Mouse (Mus musculus) CD4-positive helper T cell, adult 2 months (primary cell): ENCODE measurements around the gene Ssh2.

Source experiments
- DNase-seq: peaks from one replicate; pipeline ENCODE4 v3.0.0-alpha.2; 2012; ENCODE audit warnings: low read depth, missing footprints, low spot score

The Ssh2 gene

DNA sequence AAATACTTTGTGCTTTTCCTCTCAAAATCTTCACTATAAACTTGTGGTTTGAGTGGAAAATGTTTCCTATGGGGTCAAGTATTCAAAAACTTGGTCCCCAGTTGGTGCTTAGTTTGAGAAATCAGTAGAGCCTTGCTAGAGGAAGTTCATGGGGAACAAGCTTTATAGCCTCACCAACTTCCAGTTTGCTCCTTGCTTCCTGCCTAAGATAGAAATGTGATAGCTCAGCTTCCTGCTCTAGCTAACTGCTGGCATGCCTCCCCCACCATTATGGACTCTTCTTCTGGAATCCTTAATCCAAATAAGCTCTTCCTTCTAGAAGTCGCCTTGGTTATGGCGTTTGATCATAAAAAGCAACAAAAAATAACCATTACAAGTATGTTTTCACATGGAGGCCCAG, 190.2 kb downstream of the Ssh2 start:
- DNase-seq = no peak

DNA sequence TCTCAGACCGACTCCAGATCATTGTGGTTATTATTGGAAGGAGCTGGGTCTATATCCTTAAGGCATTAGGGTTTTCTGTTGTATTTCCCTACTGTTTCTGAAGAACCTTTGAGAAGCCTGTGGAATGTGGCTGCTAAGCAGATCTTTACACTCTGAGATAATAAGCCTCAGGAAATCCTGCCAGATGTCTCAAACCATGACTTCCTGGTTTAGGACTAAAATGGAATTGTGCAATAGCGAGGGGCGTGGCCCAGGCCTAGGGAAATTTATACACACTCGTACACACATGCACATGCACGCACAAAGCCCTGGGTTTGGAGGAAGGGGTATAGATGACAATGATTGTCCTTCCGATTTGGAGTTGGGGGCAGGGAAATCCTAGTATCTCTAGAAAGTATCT, 193.8 kb downstream of the Ssh2 start:
- no peak for DNase-seq

DNA sequence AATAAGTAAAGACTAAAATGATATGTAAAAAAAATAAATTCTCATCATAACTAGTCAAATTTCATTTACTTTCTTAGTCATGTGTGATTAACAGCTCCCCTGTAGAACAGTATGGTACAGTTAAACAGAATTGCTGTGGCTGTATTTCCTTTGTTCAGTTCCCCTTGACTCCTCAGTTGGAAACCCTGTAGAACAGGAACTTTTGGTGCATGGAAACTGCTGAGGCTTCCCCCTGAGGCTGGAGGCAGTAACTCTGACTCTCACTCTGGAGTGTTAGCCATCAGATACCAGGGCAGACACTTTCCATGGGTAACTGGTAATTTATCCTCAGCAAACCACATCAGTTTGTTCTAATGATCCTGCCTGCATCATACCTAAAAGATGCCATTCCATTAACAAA, 195.2 kb downstream of the Ssh2 start:
- DNase-seq = no peak

DNA sequence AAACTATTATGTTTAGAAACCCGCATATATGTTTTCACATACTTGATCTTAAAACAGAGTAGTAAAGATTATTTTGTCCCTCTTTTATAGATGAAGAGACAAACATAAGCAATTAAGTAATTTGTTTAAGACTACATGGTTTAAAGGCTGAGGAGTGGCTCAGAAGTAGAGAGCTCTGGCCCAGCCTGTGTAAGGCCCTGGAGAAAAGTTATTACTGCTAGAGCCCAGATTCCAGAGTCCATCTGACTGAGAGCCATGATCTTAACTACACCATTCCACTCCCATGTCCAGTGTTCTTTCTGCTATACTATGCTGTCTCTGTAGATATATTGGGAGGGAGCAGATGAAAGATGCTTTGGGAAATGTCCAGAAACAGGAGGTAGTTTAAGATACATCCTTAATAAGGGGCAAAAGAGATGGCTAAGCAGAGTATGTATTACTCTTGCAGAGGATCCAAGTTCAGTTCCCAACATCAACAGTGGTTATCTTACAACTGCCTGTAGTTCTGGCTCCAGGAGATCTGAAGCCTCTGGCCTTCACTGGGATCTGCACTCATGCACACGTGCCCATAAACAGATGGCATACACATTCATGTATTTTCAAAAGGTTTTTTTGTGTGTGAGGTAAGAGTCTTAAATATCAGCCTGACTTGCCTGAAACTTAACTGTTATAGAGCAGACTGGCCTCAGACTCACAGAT, 198.2 kb downstream of the Ssh2 start:
- DNase-seq = no peak

DNA sequence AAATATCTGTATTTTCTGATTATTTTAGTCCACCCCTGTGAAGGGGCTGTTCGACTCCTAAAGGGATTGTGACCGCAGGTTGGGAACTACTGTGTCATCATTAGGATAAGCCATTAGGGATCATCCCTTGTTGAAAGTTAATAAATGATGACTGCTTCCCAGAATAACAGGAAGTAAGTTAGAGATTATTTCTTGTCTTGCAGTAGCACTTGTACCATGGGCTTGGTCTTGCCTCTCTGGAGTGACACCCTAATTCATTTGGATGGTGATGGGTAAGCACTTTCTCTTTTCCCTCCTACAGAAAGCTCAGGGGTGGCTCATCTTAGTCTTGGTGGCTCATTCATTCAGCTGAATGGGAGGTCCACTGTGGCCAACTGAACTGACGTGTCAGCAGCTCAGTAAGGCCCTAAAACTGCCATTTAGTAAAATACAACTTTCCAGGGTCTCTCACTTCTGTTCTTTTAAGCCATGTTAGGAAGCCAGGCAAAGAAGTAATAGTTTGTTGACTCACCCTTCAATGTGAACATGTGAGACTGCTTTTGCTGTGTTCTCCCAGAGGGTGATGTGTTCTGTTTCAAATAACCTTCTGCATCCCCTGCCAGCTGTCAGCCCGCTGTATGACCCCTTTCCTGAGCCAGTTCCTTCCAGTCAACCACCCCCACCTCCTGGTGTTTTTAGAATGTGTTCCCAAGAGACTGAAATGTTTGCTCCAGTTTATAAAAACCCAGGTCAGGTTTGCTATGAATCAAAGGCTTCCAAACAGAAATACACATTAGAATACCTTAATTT, 200.3 kb downstream of the Ssh2 start:
- DNase-seq = no peak

DNA sequence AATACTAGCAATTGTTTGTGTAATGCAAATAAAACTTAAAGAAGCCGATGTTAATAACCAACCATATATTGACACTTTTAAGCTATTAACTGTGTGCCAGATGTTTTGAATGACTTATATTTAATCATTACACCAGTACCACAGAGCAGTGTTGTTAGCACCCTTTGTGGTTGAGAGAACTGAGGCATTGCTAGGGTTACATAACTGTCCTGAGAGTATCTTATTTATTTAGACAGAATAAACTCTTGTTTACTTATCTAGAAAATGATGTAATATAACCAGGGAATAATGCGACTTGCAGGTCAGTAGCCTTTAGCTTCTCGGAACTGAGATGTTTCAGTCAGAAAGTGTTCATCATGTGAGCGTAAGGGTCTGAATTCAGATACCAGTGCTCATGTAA, 201.9 kb downstream of the Ssh2 start:
- DNase-seq = no peak

DNA sequence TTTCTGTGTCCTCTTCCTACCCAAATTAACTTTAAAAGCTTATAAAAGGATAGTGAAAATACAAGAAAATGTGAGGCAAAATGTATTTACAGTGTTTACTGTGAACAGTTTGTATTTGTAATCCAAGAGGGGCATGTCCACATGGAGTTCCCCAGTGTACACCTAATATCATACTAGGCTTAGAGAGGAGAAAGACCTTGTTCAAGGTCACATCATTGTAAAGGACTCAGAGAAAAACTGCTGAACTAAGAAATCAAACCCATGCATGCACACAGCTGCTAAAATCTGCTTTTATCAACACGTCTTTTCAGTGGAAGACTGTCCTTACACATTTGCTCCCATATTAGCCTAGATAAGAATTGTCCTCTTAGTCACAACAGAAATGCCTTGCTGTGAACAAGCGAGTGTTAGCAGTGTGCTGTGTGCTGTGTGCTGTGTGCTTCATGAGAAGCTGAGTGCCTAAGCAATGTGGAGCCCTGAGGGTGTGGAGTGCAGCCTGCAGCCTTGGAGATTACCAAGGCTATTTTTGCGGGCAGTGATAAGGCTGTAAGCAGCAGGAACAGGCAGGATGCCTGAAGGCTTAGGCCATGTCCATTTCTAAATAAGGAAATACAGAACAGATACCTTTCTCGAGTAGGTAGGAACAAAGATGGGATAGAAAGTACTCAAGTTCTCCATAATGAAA, 207.2 kb downstream of the Ssh2 start:
- no peak for DNase-seq

DNA sequence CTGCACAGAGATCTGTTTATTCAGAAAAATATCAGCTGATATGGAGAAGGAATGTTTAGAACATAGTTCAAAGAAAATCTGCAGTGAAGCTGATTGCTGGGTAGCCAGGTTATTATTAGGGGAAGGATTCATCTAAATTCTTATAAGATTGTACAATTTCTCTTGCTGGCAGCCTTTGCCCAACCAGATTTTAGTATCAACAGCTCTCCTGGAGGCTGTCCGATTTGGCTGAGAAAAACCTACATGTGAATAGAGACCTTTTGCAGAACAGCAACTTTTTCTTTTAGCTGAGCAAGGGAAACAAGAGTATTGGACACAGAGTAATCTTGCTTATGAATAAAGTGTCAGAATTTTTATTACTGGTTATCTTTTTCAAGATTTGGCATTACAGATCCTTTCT, 212.4 kb downstream of the Ssh2 start:
- no peak for DNase-seq

DNA sequence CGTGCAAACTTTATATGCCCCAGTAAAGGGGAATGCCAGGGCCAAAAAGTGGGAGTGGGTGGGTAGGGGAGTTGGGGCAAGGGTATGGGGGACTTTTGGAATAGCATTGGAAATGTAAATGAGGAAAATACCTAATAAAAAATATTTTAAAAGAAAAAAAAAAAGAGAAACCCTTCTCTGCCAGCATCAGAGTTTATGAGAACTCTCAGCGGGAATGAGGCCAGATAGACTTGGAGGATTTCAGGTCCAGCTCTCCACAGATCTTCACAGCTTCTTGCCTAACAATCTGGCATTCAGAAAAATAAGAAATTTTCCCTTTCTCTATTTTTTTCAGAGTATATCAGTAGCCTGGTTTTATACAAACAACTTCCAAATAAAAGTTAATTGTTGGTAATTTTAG, 220.9 kb downstream of the Ssh2 start:
- no peak for DNase-seq

DNA sequence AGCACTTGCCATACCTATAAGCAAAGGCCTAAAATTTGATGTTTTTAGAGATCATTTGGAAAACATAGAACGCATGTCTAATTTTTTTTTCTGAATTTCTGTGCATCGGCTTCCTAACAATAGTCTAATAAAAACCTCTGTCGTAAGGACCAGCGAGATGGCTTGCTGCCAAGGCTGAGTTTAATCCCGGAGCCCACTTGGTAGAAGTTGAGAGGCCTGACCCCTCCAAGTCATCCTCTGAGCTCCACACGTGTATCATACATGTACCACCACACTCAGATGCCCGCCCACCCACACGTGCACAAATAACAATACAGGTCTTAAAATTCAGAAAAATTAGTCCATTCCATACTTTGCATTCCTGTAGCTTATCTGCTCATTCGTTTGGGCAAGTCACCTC, 224.0 kb downstream of the Ssh2 start:
- DNase-seq = no peak

DNA sequence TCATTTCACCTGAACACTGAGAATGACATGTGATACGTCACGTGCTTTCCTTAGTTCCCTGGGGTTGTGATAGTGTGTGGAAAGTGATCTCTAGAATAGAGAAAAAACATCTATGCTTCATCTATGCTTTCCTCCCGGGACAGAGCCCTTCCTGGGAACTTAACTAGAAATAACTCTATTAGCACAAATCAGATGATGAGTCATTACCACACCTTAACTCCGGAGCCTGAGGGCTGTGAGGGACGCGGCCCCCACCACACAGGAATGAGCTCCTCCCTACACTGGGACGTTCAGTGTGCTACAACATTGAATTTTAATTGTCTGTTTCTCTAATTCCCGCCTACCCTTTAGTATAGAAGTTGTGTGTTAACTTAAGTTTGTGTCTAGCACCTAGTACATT, 224.9 kb downstream of the Ssh2 start:
- no peak for DNase-seq

DNA sequence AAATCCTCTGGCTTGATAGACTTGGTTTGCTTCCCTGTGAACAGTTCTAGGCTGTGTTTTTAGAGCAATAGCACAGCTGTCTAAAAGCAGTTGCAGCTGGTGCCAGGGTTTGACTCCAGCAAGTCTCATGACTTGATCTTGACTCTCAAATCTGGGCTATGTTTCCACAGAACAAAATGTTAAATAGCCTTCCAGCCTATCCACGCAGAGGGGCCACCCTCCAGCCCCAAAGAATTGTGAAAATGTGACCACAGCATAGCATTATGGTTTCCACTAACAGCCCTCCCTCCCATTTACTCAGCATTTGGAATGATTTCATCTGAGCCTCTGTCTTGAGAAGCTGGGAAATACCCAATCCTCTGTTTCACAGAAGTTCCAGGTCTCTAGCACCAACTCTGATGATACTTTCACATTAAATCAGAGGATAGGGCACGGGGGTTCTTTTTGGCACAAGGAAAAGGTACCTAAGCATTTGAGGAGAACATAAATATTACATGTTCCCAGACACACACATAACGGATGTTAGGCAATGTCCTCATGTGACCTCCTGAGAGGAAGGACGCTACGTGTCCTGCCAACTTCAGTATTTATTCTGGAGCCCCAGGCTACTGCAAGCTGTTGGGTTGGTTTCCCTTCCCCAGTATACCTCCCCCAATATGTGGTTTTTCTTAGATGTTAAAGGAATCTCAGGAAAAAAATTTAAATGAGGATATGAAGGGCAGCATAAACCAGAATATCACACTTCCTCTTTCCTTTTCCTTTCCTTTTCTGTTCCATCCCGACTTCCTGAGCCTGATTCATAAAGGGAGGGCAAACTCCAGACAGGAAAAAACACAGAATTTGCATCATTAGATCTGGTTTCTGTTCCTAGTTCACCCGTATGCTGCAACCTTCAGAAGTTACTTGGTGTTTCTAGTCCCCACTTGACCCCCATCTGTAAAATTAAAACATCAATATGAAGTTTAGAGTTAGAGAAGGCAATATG, 226.4 kb downstream of the Ssh2 start:
- DNase-seq = no peak

DNA sequence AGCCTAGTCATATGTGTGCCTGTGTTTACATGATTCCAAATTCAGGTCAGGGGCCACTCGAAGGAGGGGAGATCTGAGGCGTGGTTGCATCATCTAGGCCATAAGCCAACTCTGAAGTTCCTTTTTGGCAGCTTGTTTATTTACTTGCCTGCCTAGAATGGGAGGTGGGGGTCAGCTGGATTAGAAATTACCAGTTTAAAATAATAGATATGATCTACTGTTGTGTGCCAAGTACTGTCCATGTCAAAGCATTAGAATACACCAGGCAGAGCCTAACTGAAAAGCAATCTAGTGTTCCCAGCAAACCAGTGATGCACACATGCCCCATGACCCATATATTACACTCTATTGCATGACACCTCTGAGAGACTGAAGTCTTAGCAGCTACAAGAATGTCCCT, 228.9 kb downstream of the Ssh2 start:
- no peak for DNase-seq

DNA sequence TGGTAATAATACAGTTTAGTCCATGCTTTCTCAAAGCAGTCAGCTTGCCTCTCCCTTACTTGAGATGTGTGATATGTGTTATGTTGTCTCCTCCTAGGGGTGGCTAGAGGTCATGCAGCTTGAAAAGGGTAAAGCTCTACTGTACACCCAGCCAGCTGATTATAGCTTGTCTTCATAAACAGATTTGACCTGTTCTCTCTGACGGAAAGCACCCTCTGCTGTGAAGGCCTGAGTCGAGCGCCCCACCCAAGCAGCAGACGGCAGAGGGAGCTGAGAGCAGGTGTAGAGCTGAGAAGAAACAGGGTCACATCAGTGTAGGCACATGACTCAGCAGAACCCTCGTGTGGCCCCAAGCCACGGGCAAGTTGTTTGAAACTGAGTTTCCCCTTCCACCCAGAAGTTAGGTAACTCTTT, 230.5 kb downstream of the Ssh2 start:
- DNase-seq = peak; percentile 70

DNA sequence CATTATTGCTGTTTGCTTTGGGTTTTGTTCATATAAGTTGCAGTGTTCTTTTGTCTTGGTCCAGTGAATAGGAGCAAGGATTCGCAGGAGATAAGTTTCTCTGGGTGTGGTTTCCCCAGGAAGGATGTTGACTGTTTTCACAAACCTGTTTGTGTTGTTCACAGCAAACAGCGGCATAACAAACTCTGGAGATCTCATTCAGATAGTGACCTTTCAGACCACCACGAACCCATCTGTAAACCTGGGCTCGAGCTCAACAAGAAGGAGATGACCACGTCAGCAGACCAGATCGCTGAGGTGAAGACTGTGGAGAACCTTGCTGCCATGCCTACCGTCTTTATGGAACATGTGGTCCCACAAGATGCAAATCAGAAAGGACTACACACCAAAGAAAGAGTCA, 233.1 kb downstream of the Ssh2 start:
- no peak for DNase-seq

DNA sequence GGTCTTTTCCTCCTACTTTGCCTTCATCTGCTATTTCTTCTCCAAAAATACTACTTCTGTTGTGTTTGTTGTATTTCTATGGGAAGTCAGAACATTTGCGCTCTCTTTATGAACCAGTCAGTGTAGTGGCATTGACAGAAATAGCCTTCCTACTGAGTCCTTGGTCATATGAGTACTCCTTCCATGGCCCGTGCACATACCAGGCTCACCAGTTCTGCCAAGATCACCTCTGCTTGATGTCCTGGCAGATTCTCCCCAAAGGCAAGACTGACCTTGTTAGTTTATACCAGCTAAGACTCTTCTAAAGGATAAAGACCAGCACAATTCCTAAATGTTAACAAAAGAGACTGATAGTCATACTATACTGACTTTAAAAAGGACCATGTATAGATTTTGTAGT, 235.6 kb downstream of the Ssh2 start:
- DNase-seq = no peak

DNA sequence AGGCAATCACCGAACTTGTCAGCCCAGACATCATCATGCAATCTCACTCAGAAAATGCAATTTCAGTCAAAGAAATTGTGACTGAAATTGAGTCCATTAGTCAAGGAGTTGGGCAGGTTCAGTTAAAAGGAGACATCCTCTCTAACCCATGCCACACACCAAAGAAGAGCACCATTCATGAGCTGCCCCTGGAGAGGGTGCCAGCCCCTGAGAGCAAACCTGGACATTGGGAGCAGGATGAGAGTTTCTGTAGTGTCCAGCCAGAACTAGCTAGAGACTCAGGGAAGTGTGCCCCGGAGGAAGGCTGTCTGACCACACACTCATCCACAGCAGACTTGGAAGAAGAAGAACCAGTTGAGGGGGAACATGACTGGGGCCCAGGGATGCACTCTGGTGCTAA, 237.3 kb downstream of the Ssh2 start:
- DNase-seq = no peak

DNA sequence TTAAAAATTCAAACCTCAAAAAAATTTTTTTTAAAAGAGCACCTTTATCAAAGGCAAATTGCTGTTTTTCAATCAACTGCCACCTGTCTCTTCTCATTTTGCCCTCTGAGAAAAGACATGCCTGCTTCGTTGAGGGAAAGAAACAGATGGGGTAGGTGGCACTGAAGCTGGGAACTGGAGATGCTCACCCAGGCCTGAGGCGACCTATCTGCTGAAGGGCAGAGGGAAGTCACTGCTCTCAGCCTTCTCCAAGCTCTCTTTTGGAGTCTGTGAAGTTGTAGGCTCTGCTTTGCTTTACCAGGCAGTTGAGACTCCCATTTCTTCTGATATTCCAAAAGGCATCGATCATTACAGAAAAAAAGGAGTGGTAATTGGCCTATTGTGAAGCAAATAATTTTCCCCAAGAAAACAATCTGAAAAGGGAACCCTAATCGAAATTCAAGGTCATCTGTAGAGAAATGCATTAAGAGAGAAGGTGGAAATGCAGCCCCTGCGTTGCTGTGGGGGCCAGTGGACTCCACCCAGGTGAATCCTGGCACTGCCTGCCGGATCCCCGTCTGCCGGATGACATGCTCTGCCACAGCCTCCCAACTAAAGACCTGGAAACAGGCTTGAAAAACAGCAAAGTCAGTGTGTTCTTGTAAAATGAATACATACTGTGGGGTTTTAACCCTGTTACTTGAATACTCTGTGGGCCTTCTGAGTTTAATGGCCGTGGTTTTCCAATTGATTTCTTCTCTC, 239.9 kb downstream of the Ssh2 start:
- no peak for DNase-seq

DNA sequence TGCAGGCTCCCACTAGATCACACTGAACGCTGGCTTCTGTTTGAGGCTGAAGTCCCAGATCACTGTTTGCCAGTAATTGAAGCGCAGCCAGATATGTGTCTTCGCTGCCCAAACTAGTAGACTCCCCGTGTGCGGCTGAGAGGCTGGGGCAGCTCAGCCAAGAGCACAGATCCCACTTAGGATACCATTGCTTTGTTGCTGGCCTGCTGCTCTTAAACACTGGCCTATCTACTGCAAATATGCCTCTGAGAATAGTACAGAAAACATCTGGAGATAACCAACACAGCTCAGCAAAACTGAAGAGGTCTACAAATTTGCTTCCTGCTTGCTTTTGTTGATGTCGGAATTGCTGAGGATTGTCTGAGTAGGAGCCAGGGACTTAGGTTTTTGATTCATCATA, 240.8 kb downstream of the Ssh2 start:
- no peak for DNase-seq

DNA sequence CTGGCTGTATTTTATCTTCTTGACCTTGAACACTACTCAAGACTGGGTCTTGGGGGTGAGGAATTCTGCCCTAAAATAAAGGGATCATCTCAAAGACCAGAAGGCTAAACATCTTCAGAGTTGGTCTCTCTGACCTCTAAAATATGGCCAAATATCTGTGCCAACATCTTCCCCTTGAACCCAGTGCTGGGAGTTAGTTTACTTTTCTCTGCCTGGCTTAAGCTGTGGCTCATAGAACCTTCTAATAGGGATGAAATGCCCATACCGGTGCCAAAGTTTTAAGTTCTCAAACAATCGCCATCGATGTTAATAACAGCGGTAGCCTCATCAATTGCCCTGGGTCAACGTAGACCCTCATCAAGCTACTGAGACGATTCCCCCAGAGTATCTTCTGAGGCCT, 245.8 kb downstream of the Ssh2 start:
- DNase-seq = no peak
